Mouse (Mus musculus): Measurements from ENCODE around the gene Insl6. TPM values are rescaled to one million over a fixed set of nuclear protein-coding genes. Genes with fewer than 3 reads are reported as not detected.

Gene Insl6
- polyA plus RNA-seq, 1 experiment from 2014 or later, result 7.9 TPM

DNA sequence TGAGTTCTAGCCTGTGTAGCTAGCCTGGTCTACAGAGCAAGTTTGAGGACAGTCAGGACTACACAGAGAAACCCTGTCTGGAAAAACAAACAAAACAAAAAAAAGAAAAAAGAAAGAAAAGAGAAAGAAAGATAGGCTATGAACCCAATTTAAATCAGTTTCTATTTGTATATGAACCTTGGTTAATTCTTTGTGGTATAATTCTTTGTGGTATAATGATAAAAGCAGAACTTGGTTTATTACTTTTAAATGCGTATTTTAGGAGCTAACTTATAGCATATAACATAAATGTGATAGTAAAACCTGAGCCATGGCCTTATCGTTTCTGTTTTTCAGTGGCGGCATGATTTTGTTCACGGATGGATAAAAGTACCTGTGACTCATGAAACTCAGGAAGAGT is 48.7 kb downstream of the Insl6 start:
- H3K4me1 ChIP-seq, result no peaks in the 10 kb centered on the region
- peaks cover 38% of the 10 kb centered on the region for H3K36me3 ChIP-seq
- H3K27me3 ChIP-seq, result no peaks in the 10 kb centered on the region
- H3K27ac ChIP-seq, result no peak overlapping the region
- no peak for ATAC-seq (ENCODE audit: insufficient number of reproducible peaks, insufficient read depth, low FRiP score, low TSS enrichment, low read depth)
- H3K9ac ChIP-seq, result no peak overlapping the region
- H3K4me3 ChIP-seq, result no peak overlapping the region
- 94% methylated on average over 4 of the region's 4 CpGs for WGBS
- no peak overlapping the region for H3K4me2 ChIP-seq
- no peaks in the 10 kb centered on the region for H3K9me3 ChIP-seq

DNA sequence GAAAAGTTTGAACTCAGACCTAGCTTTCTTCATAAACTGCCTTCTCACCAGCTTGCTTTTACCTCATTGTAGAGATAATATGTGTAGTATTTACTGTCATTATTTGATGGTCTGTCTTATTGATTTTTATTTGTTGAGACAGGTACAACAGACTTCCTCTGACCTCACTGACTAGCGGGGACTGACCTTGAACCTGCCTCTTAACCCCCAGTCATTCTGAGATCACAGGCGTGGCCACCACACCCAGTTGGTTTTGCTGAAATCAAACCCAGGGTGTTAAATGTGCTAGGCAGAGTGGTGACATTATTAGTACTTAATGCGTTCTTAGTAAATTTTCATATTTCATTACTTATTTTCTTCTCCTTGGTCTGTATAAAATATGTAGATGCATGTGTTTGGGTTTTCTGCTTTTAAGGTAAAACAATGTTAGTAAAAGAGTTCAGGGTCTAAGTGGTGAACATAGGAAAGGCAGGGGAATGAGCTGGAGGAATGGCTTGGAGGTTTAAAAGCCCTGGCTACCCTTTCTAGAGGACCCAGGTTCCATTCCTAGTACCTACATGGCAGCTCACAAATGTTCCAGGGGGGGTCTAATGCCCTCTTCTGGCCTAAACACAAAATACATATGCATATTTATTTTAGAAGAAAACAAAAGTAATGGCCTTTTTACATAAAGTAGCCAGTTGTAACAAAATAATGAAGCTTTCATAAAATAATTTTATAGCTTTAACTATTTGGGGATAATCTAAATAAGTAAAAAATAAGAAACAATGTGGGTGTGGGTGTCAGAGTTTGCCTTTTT is 52.9 kb downstream of the Insl6 start:
- Histone ChIP-seq H3K9me3 (no peaks in the 10 kb centered on the region), H3K4me1 (no peaks in the 10 kb centered on the region), H3K4me2 (no peak overlapping the region), H3K36me3 (peaks cover 24% of the 10 kb centered on the region), H3K27ac (no peak overlapping the region), H3K9ac (no peak overlapping the region), H3K4me3 (no peak overlapping the region), H3K27me3 (no peaks in the 10 kb centered on the region)
- 90% methylated on average over 3 of the region's 3 CpGs for WGBS
- no peak for ATAC-seq (ENCODE audit: insufficient number of reproducible peaks, insufficient read depth, low FRiP score, low TSS enrichment, low read depth)

Other genes with a start within 250 kb of the Insl6 start
- 60.4 and 67.0 TPM in 2 replicates for gene Rcl1, start 224.0 kb downstream of the Insl6 start, polyA plus RNA-seq (2015; fragmentation: Nextera tagmentation; extraction: Ambion mirVana)
- 11.0 and 13.3 TPM in 2 replicates for gene Jak2, start 73.5 kb downstream of the Insl6 start, polyA plus RNA-seq (2015; fragmentation: Nextera tagmentation; extraction: Ambion mirVana)
- not detected in 2 replicates for gene Rln1, start 9.3 kb upstream of the Insl6 start, polyA plus RNA-seq (2015; fragmentation: Nextera tagmentation; extraction: Ambion mirVana)
- gene Plgrkt, start 42.0 kb upstream of the Insl6 start, polyA plus RNA-seq (2015; fragmentation: Nextera tagmentation; extraction: Ambion mirVana), result 92.6 and 97.6 TPM in 2 replicates
- 0.34 and 0.37 TPM in 2 replicates for gene Cd274, start 42.1 kb upstream of the Insl6 start, polyA plus RNA-seq (2015; fragmentation: Nextera tagmentation; extraction: Ambion mirVana)
- not detected in 2 replicates for gene Pdcd1lg2, start 85.6 kb upstream of the Insl6 start, polyA plus RNA-seq (2015; fragmentation: Nextera tagmentation; extraction: Ambion mirVana)
- 29.6 and 32.1 TPM in 2 replicates for gene Ric1, start 196.9 kb upstream of the Insl6 start, polyA plus RNA-seq (2015; fragmentation: Nextera tagmentation; extraction: Ambion mirVana)